Mouse (Mus musculus): ENCODE data around the gene St6galnac3. TPM values are rescaled to one million over a fixed set of nuclear protein-coding genes. Genes with fewer than 3 reads are reported as not detected.

The St6galnac3 gene
- polyA plus RNA-seq, 1 experiment from 2014 or later: 31.0 TPM

DNA sequence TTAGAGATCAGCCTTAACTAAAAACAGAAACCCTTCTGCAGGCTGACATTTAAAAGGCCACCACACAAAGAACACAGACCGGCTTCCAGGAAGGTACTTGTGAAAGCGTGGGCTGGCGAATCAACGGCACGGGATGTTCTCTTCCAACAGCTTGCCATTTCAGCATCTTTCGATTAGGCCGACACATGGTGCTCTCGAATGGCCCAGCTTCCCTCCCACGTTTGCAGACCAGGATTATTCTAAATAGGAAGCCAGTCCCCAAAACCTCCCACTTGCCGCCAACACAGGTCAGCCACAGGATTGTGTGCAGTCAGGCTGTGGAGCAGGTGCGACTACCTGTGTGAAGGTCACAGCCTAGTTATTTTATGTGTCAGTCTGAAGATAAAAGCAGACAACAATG, 153.8 kb downstream of the St6galnac3 start:
- 87% methylated on average over 11 of the region's 11 CpGs for WGBS
- H3K4me2 ChIP-seq (ENCODE audit: low read depth, low read length): no peak overlapping the region
- H3K27me3 ChIP-seq (replicated peaks; ENCODE audit: control insufficient read depth, insufficient read depth, low read length): no peaks in the 10 kb centered on the region
- no peak overlapping the region for H3K4me3 ChIP-seq (ENCODE audit: low read length)
- no peak overlapping the region for H3K9ac ChIP-seq (ENCODE audit: low read depth, low read length)
- H3K27ac ChIP-seq (ENCODE audit: low read length): no peak overlapping the region
- no peak for ATAC-seq
- no peaks in the 10 kb centered on the region for H3K4me1 ChIP-seq (ENCODE audit: control insufficient read depth, insufficient read depth, low read length)
- no peaks in the 10 kb centered on the region for H3K36me3 ChIP-seq (ENCODE audit: control insufficient read depth, insufficient read depth, low read length)
- H3K9me3 ChIP-seq (ENCODE audit: control insufficient read depth, low read length): no peaks in the 10 kb centered on the region

DNA sequence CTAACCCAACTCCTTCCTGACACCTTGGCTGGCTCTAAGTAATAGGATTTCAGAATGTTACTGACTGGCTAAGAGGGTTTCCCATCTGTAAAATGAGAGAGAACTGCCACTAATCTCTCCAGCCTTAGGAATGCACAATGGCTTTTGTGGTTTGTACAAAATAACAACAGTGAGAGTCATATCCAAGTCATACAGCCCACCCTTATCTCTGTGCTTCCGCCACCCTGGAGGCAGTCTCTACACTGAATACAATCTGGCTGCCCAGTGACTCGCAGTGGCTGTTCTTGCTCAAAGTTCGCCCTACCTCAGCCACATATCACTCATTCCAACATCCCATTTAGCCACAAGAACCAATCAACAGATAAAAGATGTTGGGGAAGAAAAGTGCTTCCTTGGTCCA, 156.2 kb downstream of the St6galnac3 start:
- H3K27me3 ChIP-seq (replicated peaks; ENCODE audit: control insufficient read depth, insufficient read depth, low read length): no peaks in the 10 kb centered on the region
- ATAC-seq: no peak
- WGBS: 82% methylated on average over 3 of the region's 3 CpGs

DNA sequence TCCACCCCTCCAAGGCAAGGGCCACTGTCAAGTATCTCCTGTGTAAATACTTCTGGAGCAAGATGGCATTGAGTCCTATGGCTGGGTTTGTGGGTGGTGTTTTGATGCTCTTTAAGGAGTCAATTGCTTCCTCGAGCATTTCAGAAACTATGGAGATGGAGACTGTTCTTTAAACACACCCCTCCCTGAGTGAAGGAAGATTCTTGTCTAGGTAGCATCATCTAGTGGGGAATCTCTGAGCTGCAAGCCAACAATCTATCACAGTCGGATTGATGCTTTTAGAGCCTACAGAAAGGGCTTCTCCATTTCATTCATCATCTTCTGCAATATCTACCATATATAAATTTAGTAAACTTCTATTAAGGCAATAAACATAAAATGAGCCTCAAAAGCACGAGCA, 157.1 kb downstream of the St6galnac3 start:
- Histone ChIP-seq H3K4me3 (ENCODE audit: low read length) (no peak overlapping the region), H3K27me3 (replicated peaks; ENCODE audit: control insufficient read depth, insufficient read depth, low read length) (no peaks in the 10 kb centered on the region), H3K4me2 (ENCODE audit: low read depth, low read length) (no peak overlapping the region), H3K36me3 (ENCODE audit: control insufficient read depth, insufficient read depth, low read length) (no peaks in the 10 kb centered on the region), H3K4me1 (ENCODE audit: control insufficient read depth, insufficient read depth, low read length) (no peaks in the 10 kb centered on the region), H3K9me3 (ENCODE audit: control insufficient read depth, low read length) (no peaks in the 10 kb centered on the region), H3K9ac (ENCODE audit: low read depth, low read length) (no peak overlapping the region), H3K27ac (ENCODE audit: low read length) (no peak overlapping the region)
- WGBS: 60% methylated on average over 3 of the region's 3 CpGs
- no peak for ATAC-seq

More for the DNA sequence above, 156.2 kb downstream of the St6galnac3 start:
- Histone ChIP-seq H3K36me3 (ENCODE audit: control insufficient read depth, insufficient read depth, low read length) (no peaks in the 10 kb centered on the region), H3K4me3 (ENCODE audit: low read length) (no peak overlapping the region), H3K9ac (ENCODE audit: low read depth, low read length) (no peak overlapping the region), H3K27ac (ENCODE audit: low read length) (no peak overlapping the region), H3K9me3 (ENCODE audit: control insufficient read depth, low read length) (no peaks in the 10 kb centered on the region), H3K4me2 (ENCODE audit: low read depth, low read length) (no peak overlapping the region), H3K4me1 (ENCODE audit: control insufficient read depth, insufficient read depth, low read length) (no peaks in the 10 kb centered on the region)

DNA sequence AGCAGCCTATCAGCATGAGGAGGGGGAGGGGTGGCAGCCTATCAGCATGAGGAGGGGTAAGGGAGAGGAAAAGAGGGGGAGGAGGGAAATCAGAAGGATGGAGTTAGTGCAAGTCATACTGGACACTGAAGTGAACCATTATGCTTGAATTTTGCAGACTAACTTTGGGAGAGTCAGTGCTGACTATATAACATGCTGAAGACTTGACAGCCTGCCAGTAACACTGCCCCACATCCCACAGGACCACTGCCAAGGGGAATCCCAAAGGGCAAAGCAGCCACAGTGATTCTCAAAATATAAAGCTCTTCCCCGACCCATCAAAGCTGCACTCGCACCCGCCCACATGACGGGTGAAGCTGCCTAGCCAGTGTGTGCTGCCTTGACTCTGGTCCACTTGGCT, 157.5 kb downstream of the St6galnac3 start:
- Histone ChIP-seq H3K9me3 (ENCODE audit: control insufficient read depth, low read length) (no peaks in the 10 kb centered on the region), H3K4me3 (ENCODE audit: low read length) (no peak overlapping the region), H3K4me1 (ENCODE audit: control insufficient read depth, insufficient read depth, low read length) (no peaks in the 10 kb centered on the region), H3K27me3 (replicated peaks; ENCODE audit: control insufficient read depth, insufficient read depth, low read length) (no peaks in the 10 kb centered on the region), H3K4me2 (ENCODE audit: low read depth, low read length) (no peak overlapping the region), H3K27ac (ENCODE audit: low read length) (no peak overlapping the region), H3K36me3 (ENCODE audit: control insufficient read depth, insufficient read depth, low read length) (no peaks in the 10 kb centered on the region), H3K9ac (ENCODE audit: low read depth, low read length) (no peak overlapping the region)
- WGBS: 85% methylated on average over 4 of the region's 4 CpGs
- no peak for ATAC-seq

DNA sequence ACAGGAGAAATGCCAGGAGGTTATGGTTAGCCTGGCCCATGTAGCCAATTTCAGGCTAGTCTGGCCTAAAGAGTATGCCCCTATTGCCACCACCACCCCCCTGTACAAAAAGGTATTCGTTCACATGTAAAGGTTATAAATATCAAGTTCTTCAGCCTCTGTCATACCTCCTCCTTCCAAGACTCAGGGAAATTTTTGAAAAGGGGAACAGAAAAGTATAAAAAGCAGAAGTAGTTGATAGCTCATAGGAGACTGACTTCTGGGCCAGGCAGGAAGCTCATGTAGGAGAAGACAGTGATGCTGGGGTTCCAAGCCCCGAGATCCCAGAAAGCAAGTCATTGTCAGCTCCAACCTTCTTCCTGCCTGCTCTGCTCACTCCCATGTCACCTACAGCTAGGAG, 158.9 kb downstream of the St6galnac3 start:
- Histone ChIP-seq H3K4me2 (ENCODE audit: low read depth, low read length) (no peak overlapping the region), H3K27ac (ENCODE audit: low read length) (no peak overlapping the region), H3K9ac (ENCODE audit: low read depth, low read length) (no peak overlapping the region), H3K27me3 (replicated peaks; ENCODE audit: control insufficient read depth, insufficient read depth, low read length) (no peaks in the 10 kb centered on the region), H3K4me1 (ENCODE audit: control insufficient read depth, insufficient read depth, low read length) (no peaks in the 10 kb centered on the region), H3K9me3 (ENCODE audit: control insufficient read depth, low read length) (no peaks in the 10 kb centered on the region), H3K4me3 (ENCODE audit: low read length) (no peak overlapping the region), H3K36me3 (ENCODE audit: control insufficient read depth, insufficient read depth, low read length) (no peaks in the 10 kb centered on the region)
- 81% methylated on average over 2 of the region's 2 CpGs for WGBS
- ATAC-seq: no peak

DNA sequence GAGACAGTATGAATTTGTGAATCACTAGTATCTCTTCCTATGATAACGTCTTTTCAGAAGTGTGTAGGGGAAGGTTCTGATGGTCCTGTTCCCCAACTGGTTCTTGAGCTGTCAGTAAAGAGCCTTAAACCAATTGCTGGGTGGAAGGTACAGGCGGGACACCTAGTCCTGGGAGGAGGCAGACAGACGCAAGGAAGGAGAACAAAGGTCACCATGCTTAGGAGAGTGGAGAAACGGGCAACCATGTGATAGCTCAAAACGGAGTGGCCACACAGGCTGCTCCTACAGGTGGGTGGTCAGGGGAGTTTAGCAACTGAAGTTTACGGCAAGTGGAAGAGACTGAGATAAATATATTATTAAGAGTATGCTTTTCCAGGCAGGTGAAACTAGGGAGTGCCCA, 164.1 kb downstream of the St6galnac3 start:
- no peaks in the 10 kb centered on the region for H3K4me1 ChIP-seq (ENCODE audit: control insufficient read depth, insufficient read depth, low read length)
- H3K9me3 ChIP-seq (ENCODE audit: control insufficient read depth, low read length): no peaks in the 10 kb centered on the region
- no peak overlapping the region for H3K9ac ChIP-seq (ENCODE audit: low read depth, low read length)
- ATAC-seq: peak; percentile 81
- no peak overlapping the region for H3K27ac ChIP-seq (ENCODE audit: low read length)
- H3K4me3 ChIP-seq (ENCODE audit: low read length): no peak overlapping the region
- H3K36me3 ChIP-seq (ENCODE audit: control insufficient read depth, insufficient read depth, low read length): no peaks in the 10 kb centered on the region
- H3K4me2 ChIP-seq (ENCODE audit: low read depth, low read length): no peak overlapping the region
- WGBS: 52% methylated on average over 6 of the region's 6 CpGs
- no peaks in the 10 kb centered on the region for H3K27me3 ChIP-seq (replicated peaks; ENCODE audit: control insufficient read depth, insufficient read depth, low read length)

DNA sequence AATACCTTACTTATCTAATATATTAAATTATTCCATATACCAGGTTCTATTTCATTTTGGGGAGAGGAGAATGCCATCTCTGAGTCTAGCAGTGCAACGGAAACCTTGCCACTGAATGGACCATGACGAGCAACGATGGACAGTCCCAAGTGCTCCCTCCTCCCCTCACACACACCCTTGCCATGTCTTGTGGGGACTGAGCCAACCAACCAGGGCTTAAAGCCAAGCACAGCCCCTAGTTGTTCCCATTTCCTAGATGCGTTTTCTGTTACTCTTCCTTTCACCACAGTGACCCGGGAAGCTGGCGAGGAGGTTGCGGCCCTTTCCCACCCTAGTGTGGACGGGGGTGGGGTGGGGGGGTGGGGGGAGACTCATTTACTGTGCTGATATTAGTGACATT, 165.4 kb downstream of the St6galnac3 start:
- no peak overlapping the region for H3K4me3 ChIP-seq (ENCODE audit: low read length)

DNA sequence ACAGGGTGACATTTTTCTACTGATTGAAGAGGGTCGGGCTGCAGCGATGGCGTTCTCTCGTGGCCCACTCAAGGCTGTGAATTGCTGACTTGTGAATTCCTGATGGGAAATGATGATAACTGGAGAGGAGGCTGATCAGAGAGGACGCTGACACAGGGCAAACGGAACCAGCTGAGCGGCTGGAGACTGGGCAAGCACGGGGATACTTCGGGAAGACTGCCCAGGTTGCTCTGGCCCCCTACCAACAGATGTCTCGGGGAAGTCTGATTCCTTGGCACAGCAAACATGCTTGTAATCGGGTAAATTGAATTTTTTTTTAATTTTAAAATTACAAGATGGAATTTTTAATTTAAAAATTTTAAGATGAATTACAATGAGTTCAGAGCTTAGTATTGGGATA, 168.4 kb downstream of the St6galnac3 start:
- H3K36me3 ChIP-seq (ENCODE audit: control insufficient read depth, insufficient read depth, low read length): no peaks in the 10 kb centered on the region
- no peak overlapping the region for H3K4me3 ChIP-seq (ENCODE audit: low read length)
- H3K9ac ChIP-seq (ENCODE audit: low read depth, low read length): no peak overlapping the region
- no peak overlapping the region for H3K4me2 ChIP-seq (ENCODE audit: low read depth, low read length)
- H3K9me3 ChIP-seq (ENCODE audit: control insufficient read depth, low read length): no peaks in the 10 kb centered on the region
- H3K4me1 ChIP-seq (ENCODE audit: control insufficient read depth, insufficient read depth, low read length): peaks cover 4% of the 10 kb centered on the region; the same call in 1 of the 2 replicates
- no peak for ATAC-seq
- 72% methylated on average over 11 of the region's 11 CpGs for WGBS
- H3K27ac ChIP-seq (ENCODE audit: low read length): no peak overlapping the region
- H3K27me3 ChIP-seq (replicated peaks; ENCODE audit: control insufficient read depth, insufficient read depth, low read length): no peaks in the 10 kb centered on the region

More for the DNA sequence above, 165.4 kb downstream of the St6galnac3 start:
- Histone ChIP-seq H3K4me2 (ENCODE audit: low read depth, low read length) (no peak overlapping the region), H3K27me3 (replicated peaks; ENCODE audit: control insufficient read depth, insufficient read depth, low read length) (no peaks in the 10 kb centered on the region), H3K27ac (ENCODE audit: low read length) (no peak overlapping the region), H3K36me3 (ENCODE audit: control insufficient read depth, insufficient read depth, low read length) (no peaks in the 10 kb centered on the region), H3K9me3 (ENCODE audit: control insufficient read depth, low read length) (no peaks in the 10 kb centered on the region), H3K4me1 (ENCODE audit: control insufficient read depth, insufficient read depth, low read length) (no peaks in the 10 kb centered on the region), H3K9ac (ENCODE audit: low read depth, low read length) (no peak overlapping the region)
- WGBS: 92% methylated on average over 8 of the region's 8 CpGs
- ATAC-seq: no peak

DNA sequence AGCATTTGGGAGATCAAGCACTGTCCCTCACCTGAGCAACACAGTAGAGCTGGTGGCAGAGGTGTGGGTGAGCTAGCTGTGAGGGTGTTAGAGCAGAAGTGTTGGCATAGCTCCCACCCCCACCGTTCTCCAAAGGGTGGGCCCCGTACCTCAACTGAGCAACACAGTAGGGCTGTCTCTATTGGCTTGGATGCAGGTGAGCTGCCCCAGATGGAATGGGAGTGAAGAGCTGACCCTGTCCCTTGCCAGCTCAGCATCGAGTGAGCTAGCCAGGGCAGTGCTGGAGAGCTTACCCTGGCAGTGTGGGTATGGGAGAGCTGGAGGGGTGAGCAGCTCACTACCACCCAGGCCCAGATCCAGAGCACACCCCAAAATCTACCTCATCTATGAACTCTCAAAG, 171.3 kb downstream of the St6galnac3 start:
- Histone ChIP-seq H3K36me3 (ENCODE audit: control insufficient read depth, insufficient read depth, low read length) (no peaks in the 10 kb centered on the region), H3K27me3 (replicated peaks; ENCODE audit: control insufficient read depth, insufficient read depth, low read length) (no peaks in the 10 kb centered on the region), H3K4me3 (ENCODE audit: low read length) (no peak overlapping the region), H3K4me1 (ENCODE audit: control insufficient read depth, insufficient read depth, low read length) (peaks cover 4% of the 10 kb centered on the region; the same call in 1 of the 2 replicates), H3K9me3 (ENCODE audit: control insufficient read depth, low read length) (no peaks in the 10 kb centered on the region), H3K27ac (ENCODE audit: low read length) (no peak overlapping the region), H3K4me2 (ENCODE audit: low read depth, low read length) (no peak overlapping the region), H3K9ac (ENCODE audit: low read depth, low read length) (no peak overlapping the region)
- 91% methylated on average over 3 of the region's 3 CpGs for WGBS
- ATAC-seq: no peak; the same call in 1 of the 2 replicates

DNA sequence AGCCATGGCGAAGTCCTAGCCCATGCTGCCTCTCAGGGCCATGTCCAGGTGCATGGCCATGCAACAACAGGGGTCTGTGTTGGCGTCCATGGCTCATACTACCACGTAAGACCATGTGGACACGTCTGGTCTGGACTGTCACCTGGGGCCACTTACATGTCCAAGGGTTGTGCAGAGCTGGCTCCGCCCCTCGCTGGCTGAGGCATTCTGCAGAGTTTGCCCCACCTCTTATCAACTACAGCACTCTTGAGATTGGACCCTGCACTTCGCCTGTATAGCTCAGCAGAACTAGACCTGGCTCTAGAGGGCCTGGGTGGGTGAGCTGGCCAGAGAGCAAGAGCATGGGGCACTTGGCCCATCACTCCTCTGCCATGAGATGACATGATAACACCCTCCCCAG, 171.7 kb downstream of the St6galnac3 start:
- Histone ChIP-seq H3K9me3 (ENCODE audit: control insufficient read depth, low read length) (no peaks in the 10 kb centered on the region), H3K4me3 (ENCODE audit: low read length) (no peak overlapping the region), H3K4me1 (ENCODE audit: control insufficient read depth, insufficient read depth, low read length) (peaks cover 4% of the 10 kb centered on the region; the same call in 1 of the 2 replicates), H3K9ac (ENCODE audit: low read depth, low read length) (no peak overlapping the region), H3K36me3 (ENCODE audit: control insufficient read depth, insufficient read depth, low read length) (no peaks in the 10 kb centered on the region), H3K4me2 (ENCODE audit: low read depth, low read length) (no peak overlapping the region), H3K27me3 (replicated peaks; ENCODE audit: control insufficient read depth, insufficient read depth, low read length) (no peaks in the 10 kb centered on the region), H3K27ac (ENCODE audit: low read length) (no peak overlapping the region)
- 82% methylated on average over 7 of the region's 7 CpGs for WGBS
- ATAC-seq: peak; percentile 96
